Mouse (Mus musculus) layer of hippocampus, postnatal 14 days (tissue): ENCODE results near the gene Lamb3. TPM values are rescaled to one million over a fixed set of nuclear protein-coding genes. Genes with fewer than 3 reads are reported as not detected.

Experiments
- DNase-seq, 2 experiments: peaks; one replicate each; pipeline ENCODE4 v3.0.0; 2021 to 2022; ENCODE audit warnings: low spot score in 2 of 2, mixed read lengths in 1 of 2
- total RNA-seq, 2 experiments: library from RNA; stranded (reverse); gene quantifications; 2 replicates each; pipeline ENCODE4 v1.2.3; 2021

Lamb3 gene
- total RNA-seq, 2 experiments from 2014 or later: 0.94 to 1.6 TPM

DNA sequence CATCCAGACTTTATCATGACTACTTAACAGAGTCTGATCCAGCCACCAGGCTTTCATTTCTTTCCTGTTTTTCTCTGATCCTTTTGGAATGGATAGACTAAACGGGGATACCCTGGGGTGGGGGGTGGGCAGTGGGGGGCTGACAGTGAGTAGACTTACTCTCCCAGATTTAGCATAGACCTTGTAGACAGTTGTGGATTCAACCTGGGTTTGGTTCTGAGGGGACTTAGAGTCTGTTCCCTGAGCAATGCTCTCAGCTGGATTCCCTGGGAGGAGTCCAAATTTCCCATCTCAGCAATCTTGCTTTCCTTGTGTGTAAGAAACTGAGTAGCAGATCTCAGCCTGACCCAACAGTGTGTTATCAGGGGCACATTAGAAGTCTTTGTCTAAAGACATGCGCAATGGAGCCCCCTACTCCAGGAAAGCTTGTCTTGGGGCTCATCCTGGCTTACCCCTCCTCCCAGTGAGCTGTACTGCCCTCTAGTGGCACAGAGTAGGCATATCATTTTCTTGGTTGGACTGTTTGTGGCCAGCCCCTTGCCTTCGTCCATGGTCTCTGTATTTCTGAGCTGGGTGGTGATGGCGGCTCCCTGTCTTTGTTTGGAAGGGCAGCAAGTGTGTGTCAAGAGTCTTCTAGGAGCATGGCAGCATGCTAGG, 169.1 kb downstream of the Lamb3 start:
- peak in 1 of 2 experiments; percentile 40 for DNase-seq

DNA sequence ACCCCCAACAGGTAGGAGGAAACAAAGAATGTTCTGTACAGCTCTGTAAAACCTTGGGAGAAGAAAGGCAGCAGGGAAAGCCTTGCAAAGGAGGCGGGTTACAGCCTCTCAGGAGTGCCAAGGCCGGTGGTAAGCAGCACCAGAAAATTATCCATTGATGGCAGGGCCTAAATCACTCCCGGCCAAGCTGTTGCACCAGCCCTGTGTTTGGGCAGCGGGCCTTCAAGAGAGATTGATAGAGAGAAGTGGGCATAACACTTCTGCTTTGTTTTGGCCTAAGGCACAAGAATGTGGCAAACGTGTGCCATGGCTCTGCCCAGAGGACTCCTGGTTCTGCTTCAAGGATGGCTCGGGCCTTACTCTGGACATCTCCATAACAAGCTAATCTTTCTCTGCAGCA, 172.1 kb downstream of the Lamb3 start:
- DNase-seq: no peak

DNA sequence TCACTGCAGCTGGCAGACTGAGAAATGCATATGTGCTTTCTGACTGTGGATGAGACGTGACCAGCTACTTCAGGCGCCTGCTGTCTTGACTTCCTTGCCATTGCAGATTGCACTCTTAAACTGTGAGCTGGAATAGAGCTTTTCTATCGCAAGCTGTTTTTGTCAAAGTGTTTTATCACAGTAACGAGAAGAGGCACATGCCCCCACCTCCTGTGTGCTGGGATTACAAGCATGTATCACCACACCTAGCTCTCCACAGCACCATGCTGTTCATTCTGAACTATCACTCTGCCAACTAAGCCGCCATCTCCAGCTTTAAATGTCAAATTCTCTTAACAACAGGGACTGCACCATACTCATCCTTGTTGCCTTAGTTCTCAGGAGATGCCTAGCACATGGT, 173.4 kb downstream of the Lamb3 start:
- DNase-seq: no peak

DNA sequence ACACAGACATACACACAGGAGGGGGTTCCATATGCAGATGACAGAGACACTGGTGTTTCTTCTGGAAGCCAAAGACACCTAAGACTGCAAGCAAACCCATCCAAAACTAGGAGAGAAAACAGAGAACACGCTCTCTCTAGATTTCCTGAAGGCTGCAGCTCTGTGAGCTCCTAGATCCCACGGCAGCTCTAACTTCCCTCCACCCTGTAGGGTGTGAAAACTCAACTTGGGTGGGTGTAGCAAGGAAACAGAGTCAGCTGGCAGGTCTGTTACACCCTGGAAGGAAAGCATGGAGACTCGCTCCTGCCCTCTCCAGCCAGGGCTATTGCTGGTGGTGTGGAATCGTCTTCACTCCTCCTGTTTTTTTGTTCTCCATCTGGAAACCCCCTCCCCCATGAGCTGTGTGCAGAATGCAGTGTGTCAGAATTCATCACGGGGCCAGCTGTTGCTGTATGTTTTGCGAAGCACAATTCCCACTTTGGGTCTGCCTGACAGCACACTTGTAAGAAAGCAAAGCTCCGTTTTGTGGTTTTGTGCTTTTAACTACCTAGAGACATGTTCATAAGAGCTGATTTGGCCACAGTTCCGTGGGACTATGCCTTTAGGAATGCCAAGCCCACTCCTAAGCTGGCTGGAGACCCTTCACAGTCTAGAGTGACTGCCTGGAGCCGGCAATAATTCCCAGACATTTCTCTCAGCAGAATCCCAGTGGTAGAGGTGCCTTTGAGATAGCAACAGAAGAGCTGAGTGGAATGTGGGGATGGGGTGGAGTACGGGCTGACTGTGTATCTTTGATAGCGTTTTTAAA, 174.3 kb downstream of the Lamb3 start:
- no peak for DNase-seq

DNA sequence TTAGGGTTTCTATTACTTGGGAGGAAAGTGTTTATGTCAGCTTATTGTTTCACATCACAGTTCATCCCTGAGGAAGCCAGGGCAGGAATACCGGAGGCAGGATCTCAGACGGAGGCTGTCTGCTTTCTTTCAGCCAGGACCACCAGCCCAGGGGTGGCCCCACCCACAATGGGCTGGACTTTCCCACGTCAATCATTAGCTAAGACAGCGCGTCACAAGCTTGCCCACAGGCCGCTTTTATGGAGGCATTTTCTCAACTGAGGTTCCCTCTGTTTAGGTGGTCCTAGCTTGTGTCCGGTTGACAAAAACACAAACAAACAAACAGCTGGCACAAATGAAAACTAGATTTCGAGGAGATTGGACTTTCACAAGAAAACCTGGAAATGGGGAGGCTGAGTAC, 174.9 kb downstream of the Lamb3 start:
- DNase-seq: no peak

DNA sequence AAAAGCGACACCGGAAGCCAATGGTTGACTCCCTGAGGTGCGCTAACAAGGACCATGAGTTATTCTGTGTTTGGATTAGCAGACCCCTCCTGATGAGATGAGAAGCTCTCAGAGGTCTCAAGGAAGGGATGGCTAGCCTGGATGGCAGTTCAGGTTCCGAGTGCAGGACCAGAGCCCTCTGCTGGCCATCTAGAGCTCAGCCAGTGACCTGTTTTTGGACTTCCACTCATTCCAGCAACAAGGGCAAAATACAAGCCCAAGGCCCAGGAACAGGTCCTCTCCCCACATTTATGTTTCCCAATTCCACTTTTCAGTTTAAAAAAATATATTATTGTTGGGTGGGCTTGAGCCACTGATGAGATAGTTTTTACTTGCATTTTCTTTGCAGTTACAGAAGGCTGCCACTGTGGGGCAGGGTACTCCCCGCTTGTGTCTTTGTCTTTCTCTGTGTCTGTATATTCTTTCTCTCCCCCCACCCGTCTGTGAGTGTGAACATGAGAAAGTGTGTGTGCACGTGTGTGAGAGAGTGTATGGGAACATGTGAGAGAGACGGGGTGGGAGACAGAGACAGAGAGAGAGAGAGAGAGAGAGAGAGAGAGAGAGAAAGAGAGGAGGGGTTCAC, 175.5 kb downstream of the Lamb3 start:
- no peak for DNase-seq

DNA sequence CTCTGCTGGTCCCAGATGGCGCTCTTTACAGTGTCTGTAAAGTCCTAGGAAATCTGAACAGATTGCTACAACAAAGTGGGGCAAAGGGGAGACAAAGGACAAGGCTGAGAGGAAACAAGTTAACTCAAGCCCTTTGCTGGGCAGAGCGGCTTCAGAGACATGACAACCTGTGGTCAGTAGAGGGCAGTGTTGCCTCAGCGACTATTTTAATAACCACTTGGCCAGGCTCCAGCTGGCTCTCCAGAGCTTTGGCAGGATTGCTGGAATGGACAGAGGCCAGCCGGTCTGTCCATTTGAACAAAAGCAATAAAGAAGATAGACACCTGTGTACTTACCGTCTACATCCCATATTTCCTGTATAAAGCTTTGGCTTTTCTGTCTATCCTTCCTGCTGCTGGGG, 178.6 kb downstream of the Lamb3 start:
- peak; percentile 86 to 88 for DNase-seq

DNA sequence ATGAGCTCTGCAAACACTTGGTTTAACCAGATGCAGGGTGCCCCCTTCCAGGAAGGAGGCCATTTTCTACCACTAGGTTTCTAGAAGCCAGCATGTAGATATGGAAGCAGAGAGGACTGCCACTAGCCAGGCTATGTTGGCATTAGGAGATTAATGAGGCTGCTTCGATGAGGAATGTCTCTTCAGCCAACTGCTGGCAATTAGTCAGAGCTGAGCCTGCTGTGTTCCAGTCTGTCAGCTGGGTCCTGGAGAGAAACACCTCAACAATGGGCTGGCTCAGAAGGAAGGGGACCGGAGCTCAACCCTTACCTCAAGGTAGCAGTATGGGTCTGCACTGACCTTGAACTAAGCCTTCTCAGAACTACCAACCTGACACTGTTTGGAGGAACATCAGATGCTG, 179.7 kb downstream of the Lamb3 start:
- no peak for DNase-seq

DNA sequence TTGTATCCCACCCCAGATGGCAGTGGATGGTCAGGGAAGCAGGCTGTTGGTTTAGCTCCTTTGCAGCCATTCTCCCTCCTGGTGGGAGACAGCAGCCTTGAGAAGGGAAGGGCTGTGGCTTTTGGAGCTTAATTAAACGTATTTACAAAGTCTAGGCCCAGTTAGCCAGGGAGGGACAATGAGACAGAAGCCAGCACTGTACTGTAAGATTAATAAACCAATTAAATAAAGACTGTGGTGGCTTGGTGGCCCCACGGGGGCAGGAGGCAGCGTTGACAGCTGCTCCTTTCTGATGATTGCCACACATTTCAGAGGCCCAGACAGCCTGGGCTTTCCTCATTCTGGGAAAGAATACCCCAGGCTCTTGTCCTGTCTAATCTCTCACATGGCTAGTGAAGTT, 182.0 kb downstream of the Lamb3 start:
- no peak for DNase-seq

DNA sequence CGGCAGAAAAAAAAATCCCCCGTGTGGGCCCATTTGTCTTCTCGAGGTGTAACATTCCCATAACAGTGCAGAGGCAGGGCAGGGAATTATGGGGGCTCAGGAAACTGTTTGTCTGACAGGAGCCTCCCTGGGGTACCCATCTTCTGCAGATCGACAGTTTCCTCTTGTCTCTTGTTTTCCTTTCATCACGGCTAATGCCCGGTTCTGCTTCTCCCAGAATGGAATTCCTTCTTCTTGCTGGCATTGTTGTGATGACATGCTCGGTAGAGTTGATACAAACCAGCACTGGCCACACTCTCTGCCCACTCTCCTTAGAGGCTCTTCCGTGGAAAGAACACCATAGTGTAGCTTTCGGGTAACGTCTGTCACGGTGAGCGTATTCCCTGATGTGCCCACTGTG, 182.5 kb downstream of the Lamb3 start:
- no peak for DNase-seq

DNA sequence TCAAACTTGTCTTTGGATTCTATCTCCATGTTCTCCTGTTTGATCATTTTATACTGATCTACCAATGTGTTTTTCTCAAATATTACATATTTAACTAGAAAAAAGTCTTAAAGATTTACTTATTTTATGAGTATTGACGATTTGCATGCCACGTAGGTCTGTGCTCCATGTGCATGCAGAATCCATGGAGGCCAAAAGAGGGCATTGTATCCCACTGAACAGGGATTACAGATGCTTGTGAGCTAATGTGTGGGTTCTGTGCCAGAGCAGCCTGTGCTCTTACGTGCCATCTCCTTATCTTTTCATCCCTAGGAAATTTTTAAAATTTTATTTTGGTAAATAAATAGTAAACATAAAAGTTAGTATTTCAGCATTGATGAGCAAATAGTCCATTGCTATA, 184.8 kb downstream of the Lamb3 start:
- DNase-seq: no peak

Other genes starting within 250 kb of the Lamb3 start
- 10 to 100 TPM; 20.5 to 22.4 TPM for gene Syt14, start 171.9 kb upstream of the Lamb3 start, total RNA-seq
- 10 to 100 TPM; 17.4 to 24.1 TPM for gene Diexf, start 77.4 kb upstream of the Lamb3 start, total RNA-seq
- under 1 TPM; 0.45 to 0.65 TPM for gene Irf6, start 54.6 kb upstream of the Lamb3 start, total RNA-seq
- 1 to 10 TPM; 5.1 to 6.7 TPM for gene A130010J15Rik, start 39.7 kb upstream of the Lamb3 start, total RNA-seq
- gene Traf3ip3, start 6.0 kb upstream of the Lamb3 start, total RNA-seq: 1 to 10 TPM; 2.1 to 3.6 TPM
- gene Hsd11b1, start 56.4 kb downstream of the Lamb3 start, total RNA-seq: 10 to 100 TPM; 43.1 to 45.9 TPM
- gene G0s2, start 65.5 kb downstream of the Lamb3 start, total RNA-seq: 10 to 100 TPM in 1 of 2 experiments, 1 to 10 TPM in 1; 9.3 to 12.1 TPM
- gene Camk1g, start 162.6 kb downstream of the Lamb3 start, total RNA-seq: 10 to 100 TPM; 30.7 to 37.8 TPM